Mouse (Mus musculus): ENCODE measurements at regions not wholly inside any gene's neighbourhood (a gene's known extent, or its start where the extent isn't known, plus 50 kb on each side); places are given as distances from the start of the nearest gene placed in this dataset.
A peak's percentile ranks its signal among the peaks of the same experiment; 100 is the strongest.

DNA sequence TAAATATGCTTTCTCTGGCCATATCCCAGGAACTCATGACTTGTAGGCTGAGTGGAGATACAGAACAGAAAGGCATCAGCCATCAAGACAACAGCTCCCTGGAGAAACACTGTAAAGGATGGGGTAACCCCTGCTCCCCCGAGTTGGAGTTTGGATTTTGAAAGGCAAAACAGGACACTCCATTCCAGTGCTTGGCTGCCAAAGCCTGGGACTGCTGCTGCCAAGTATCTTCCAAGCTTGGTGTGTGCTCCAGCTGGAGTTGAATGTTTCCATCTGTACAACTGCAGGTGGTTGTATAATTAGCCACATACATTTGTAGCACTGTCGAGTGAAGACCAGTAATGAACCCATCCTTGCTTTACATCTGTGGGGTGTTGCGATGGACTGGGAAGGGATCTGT, 62.1 kb downstream of the 4933412E24Rik start:
- peak; percentile 19 to 32 for DNase-seq (ENCODE audit: low spot score in 2 of 2)

DNA sequence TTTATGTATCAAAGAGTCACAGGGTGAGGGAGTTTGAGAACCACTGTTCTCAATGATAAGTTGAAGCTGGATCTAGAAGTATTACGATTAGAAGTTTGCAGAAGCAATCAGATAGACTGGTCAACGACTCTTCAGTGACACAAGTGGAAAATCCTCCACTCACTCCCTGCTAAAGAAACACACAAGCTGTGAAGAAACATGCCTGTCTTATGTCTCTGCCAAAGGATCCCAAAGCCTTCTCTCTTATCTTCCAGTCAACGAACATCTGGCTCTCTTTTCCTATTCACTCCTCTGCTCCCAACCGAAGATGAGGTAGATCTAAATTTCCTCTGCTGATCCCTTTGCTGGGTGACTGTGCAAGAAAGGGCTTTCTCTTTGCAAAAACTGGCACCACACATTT, 62.6 kb downstream of the 4933412E24Rik start:
- DNase-seq (ENCODE audit: low spot score in 2 of 2) = no peak

GRCm38 (mm10) chr15:59950617-59951216, 65.7 kb downstream of the 4933412E24Rik start:
- no peak for DNase-seq (ENCODE audit: low spot score in 2 of 2)

GRCm38 (mm10) chr15:59945208-59945607, 71.2 kb downstream of the 4933412E24Rik start:
- no peak for DNase-seq (ENCODE audit: low spot score in 2 of 2)

GRCm38 (mm10) chr15:59936486-59936885, 79.9 kb downstream of the 4933412E24Rik start:
- peak in 1 of 2 experiments; percentile 14 for DNase-seq (ENCODE audit: low spot score in 2 of 2)

GRCm38 (mm10) chr15:59913860-59914259, 102.6 kb downstream of the 4933412E24Rik start:
- no peak for DNase-seq (ENCODE audit: low spot score in 2 of 2)

DNA sequence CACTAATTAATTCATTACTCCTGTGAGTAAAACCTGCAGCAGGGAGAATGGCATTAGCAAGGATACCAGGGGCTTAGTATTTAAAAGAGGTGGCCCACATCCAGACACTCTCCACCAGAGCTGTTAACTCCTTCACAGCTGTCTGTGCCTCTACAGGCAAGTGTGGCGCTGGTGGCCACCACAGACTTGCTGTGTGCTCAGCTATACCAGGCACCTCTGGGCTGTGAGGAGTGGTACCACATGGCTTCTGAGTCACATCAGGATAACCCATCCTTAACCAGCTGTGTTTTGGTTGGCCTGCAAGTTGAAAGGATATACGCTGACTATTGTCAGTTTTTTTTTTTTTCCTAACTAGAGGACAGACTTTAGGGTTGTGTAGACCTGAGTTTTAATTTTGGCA, 108.1 kb downstream of the 4933412E24Rik start:
- DNase-seq (ENCODE audit: low spot score in 2 of 2) = no peak

DNA sequence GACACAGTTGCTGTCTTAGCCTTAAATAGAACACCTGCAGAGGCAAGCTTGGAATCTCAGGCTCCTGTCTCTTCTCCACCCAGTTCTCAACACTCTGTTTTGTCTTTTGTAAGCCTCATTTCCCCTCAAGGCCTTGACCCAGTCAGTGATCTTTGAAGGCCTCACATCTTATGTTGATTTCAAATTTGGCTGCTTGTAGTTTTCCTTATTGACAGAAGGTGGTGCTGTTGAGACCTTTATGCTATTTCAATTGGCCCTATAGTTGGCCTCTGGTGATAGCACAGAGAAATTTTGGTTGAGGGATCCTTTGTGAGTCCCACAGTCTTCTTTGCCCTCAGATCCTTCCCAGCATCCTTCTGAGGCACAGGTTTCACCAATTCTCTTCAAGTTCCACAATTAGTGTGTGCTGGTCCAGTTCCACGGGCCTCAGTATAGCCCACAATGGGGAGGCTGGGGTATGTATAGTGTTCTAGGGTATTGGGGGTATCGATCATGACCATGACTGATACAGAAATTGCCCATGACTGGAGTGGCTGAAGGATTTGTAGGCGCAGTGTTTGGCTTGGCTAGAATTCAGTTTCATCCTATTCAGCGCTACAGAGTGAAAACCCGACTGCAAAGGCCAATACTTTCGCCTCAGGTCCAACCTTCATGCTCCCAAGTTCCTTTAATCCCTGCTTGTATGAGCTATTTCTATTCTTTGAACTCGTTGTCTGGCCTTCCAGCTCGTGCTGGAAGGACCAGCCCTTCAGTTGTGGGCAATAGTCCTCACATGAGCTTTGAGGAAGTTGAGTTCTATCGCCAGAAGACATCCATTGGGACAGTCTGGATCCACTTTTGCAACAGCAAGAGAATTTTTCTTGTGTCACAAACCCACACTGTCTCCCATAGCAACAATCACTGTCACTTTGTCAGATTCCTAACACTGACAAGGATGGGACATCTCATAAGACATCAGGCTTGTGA, 110.3 kb downstream of the 4933412E24Rik start:
- DNase-seq (ENCODE audit: low spot score in 2 of 2) = no peak

- no peak for DNase-seq (ENCODE audit: low spot score in 2 of 2)
Measured at GRCm38 (mm10) chr15:59904741-59905140, 111.7 kb downstream of the 4933412E24Rik start.

GRCm38 (mm10) chr15:59888996-59889395, 127.4 kb downstream of the 4933412E24Rik start:
- no peak for DNase-seq (ENCODE audit: low spot score in 2 of 2)

DNA sequence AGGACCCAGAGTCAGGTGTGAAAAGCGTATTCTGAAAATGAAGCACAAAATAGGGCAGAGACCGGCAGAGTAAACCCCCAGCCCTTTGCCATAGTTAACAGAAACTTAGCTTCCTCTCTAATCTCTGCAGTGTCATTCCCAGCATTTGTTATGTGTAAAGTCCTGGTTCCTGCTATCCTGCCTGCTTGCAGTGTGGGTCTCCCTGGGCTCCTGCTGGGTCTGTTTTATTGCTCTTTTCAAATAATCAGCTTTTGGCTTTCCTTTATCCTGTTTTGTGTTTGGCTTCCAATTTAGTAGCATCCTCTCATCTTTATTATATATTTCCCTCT, 128.3 kb downstream of the 4933412E24Rik start:
- DNase-seq (ENCODE audit: low spot score in 2 of 2) = no peak

- no peak for DNase-seq (ENCODE audit: low spot score in 2 of 2)
Measured at GRCm38 (mm10) chr15:59887381-59888130, 128.9 kb downstream of the 4933412E24Rik start.

DNA sequence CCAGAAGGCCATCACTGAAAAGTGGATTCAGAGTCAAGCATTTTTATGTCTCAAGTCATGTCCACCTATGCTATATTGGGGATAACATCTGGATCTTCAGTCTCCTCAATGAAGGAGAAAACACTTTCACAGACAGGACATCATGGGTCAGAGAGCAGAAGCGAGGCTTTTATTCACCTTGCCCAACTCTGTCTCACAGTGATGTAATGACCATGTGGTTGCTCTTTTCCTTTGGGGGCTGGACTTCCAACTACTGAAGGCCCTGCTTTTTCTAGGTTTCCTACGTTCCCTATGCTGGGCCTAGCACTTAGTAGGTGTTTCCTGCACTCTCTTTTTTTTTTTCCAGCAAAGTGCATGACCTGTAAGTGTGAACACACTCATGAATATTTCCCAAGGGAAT, 130.4 kb downstream of the 4933412E24Rik start:
- no peak for DNase-seq (ENCODE audit: low spot score in 2 of 2)

DNA sequence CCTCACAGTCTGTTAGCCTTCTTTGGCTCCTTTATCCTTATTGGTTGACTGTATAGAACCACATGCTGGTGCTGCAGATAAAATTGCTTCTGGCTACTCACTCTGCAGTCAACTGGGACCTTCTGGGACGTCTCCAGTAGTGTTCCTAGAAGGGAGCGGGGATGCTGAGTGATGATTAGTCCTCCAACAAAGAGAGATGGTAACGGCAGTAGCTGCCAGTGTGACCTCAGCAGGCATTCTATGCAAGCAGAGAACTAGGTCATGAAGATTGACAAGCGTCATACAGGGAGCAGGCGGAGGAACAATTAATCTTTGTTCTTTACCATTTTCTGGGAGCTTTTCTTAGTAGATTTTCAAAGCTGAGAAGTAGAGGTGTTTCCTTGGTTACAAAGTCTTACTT, 134.0 kb downstream of the 4933412E24Rik start:
- no peak for DNase-seq (ENCODE audit: low spot score in 2 of 2)

- no peak for DNase-seq (ENCODE audit: low spot score in 2 of 2)
Measured at GRCm38 (mm10) chr15:59880426-59880825, 136.0 kb downstream of the 4933412E24Rik start.

GRCm38 (mm10) chr15:59879311-59879710, 137.1 kb downstream of the 4933412E24Rik start:
- DNase-seq (ENCODE audit: low spot score in 2 of 2) = no peak

GRCm38 (mm10) chr15:59876279-59876742, 140.1 kb downstream of the 4933412E24Rik start:
- no peak for DNase-seq (ENCODE audit: low spot score in 2 of 2)

DNA sequence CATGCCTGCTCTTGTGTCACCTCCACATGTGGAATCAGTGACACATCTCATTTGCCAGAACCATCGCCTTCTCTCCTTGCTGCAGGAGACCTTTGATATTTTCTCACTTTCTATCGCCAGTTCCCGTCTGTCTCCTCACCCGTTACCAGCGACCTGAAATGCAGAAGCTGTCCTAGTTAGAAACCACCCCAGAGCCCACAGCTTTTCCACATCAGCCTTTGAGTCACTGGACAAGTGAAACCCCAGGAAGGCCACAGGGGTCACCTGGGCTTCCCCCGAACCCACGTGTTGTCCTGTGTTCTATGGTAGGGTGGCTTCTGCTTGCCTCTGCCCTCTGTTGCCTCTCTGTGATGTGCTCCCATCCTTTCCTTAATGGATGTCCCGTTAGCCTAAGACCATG, 149.7 kb downstream of the 4933412E24Rik start:
- DNase-seq (ENCODE audit: low spot score in 2 of 2) = no peak

DNA sequence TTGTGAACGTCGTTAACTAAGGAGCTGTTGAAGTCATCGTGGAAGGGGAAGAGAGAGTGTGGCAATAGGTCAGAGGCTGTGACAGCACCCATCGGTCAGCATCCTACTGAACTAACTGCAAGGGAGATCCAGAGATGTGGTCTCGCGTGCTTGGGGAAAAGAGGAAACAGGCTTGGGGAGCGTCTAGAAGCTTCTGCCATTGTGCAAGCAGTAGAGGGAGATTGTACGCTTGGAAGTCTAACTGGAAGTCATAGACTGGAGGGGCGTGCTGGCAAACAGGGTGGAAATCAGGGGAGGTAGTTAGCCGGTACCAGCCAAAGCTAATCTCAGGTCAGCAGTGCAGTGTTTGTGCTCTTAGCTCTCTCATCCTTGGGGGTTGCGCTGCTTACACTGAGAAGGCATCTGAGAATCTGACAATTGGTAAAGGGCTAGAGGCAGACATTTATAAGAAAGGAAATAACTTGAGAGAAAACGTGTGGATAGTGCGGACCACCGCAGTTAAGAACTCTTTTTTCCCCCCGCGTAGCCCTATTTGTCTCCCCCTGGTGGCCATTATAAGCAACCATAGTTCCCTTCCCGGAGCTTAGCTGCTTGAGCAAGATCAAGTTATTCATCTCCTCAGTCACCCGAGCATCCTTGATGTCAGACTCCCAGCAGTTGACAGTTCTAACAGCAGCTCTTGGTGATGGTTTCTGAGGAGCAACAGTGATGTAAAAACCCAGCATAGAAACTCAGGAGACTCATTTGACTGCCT, 151.5 kb downstream of the 4933412E24Rik start:
- no peak for DNase-seq (ENCODE audit: low spot score in 2 of 2)

- DNase-seq (ENCODE audit: low spot score in 2 of 2) = no peak
Measured at GRCm38 (mm10) chr15:59852271-59853000, 164.0 kb downstream of the 4933412E24Rik start.
